Mouse (Mus musculus) embryonic stem cell, embryonic (primary cell): ENCODE results near the gene Gm28079.
"Not testable (repeated sequence)": the region's sequence is repeated elsewhere in the genome, so short reads cannot be mapped to it uniquely, and the experiment has no call there.

Experiments
- CTCF ChIA-PET, 4 experiments: fragments of 300-600 bp in 2 of 4; fragments of 350-600 bp in 2 of 4; sonication (Branson Sonifier 250); formaldehyde crosslinking; loops; one replicate each; lab custom pipeline; 2022; ENCODE audit warnings: inconsistent platforms in 2 of 4; lab: Charles Lee
- POLR2A ChIA-PET, 4 experiments: fragments of 300-600 bp in 2 of 4; fragments of 350-600 bp in 2 of 4; sonication (Branson Sonifier 250); formaldehyde crosslinking; loops; one replicate each; lab custom pipeline; 2022; ENCODE audit warnings: antibody characterized with exemption in 4 of 4, inconsistent platforms in 1 of 4; lab: Charles Lee

Gene Gm28079

GRCm38 (mm10) chrY:70014799-70015198, at the start of gene Gm28079:
Gm28079 (minus strand) TSS chrY:70014899.
- CTCF ChIA-PET, POLR2A ChIA-PET: not testable (repeated sequence)
